Mouse (Mus musculus) kidney, postnatal 25 days (tissue): ENCODE results near the gene Gm16485.
A peak's percentile ranks its signal among the peaks of the same experiment; 100 is the strongest.

Experiments
- DNase-seq, 2 experiments: peaks; one replicate each; pipeline ENCODE4 v3.0.0; 2021; ENCODE audit warnings: mixed read lengths in 2 of 2

Gm16485 gene

DNA sequence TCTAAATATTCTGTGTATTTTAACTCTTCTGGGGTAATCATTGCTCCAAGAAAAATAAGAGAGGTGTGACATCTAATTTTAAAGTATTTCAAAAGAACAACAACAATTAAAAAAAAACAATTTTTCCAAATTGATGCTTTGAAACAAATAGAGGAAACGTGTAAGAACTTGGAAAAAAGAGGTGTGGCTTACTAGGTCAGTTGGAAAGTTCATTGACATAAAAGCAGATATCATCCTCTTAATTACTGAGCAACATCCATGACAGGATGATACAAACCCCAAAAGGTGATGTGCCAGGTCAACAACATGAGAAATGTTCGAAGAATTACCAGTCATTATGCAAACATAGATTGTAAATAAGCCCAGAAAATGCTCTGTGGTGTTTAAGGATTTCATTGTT lies at the start of gene Gm16485:
Gene Gm16485, plus strand, starts transcription at position 301 of the 400 bp plus-strand sequence.
- DNase-seq: no peak

DNA sequence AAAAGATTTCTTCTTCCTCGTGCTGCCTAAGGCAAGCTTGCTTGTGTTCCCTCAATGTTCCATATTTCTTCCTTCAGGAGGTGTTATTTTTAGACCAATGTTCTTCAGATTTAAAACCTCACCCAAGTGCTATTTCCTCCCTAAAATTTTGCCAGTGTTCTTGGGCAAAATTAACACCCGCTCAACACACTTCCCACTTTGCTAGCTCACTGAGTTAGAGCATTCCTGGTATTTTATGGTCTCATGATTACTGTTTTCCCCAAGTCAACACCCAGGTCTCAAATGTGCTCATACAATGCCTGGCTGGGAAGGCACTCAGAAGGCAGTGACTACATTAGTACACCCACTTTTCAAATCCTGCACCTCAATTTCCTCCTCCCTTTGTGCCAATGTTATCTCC lies 44.0 kb upstream of the Gm16485 start:
- DNase-seq: no peak

- no peak for DNase-seq
These were observed 33.8 kb upstream of the Gm16485 start for GRCm38 (mm10) chr9:8937753-8938152.

- DNase-seq: no peak
These were observed 18.3 kb upstream of the Gm16485 start for GRCm38 (mm10) chr9:8953306-8953705.

- DNase-seq: peak in 1 of 2 experiments; percentile 61
These were observed 7.0 kb upstream of the Gm16485 start for GRCm38 (mm10) chr9:8964512-8965133.

- no peak for DNase-seq
These were observed 1.4 kb upstream of the Gm16485 start for GRCm38 (mm10) chr9:8970240-8970639.

DNA sequence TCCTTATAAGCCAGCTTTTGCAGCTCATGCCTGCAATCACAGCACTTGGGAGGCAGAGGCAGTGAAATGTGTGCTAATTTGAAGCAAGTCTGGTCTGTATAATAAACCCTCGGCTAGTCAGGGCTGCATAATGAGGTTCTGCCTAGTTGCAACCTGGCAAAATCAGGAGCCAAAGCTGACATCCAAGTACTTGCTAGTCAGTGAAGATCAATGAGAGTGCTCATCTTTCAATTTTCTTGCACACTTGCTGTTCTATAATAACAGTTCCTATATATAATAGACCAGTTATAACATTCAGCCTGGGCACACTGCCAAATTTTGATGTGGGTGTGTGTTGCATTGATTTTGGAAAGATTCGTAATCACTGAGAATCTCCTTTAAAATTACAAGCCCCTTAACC lies 6.2 kb downstream of the Gm16485 start:
- no peak for DNase-seq

- DNase-seq: no peak
These were observed 10.7 kb downstream of the Gm16485 start for GRCm38 (mm10) chr9:8982315-8982714.

DNA sequence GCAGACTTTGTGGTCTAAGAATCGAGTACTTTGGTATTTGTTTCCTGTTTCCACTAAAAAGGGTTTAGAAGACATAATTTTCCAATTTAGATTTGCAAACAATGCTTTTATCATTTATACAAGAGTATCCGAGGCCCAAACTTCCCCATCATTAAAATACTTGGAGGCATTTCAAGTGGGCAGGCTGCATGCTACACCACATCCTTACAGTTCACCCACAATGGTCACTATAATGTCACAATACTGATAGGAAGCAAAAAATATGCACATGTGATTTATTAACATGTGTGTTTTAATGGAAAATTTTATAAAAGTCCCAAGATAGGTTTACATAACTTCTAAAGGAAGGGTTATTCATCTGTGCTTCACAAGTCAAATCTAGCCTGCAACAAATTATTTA lies 24.9 kb downstream of the Gm16485 start:
- DNase-seq: no peak

GRCm38 (mm10) chr9:9001170-9001569 lies 29.6 kb downstream of the Gm16485 start:
- no peak for DNase-seq

DNA sequence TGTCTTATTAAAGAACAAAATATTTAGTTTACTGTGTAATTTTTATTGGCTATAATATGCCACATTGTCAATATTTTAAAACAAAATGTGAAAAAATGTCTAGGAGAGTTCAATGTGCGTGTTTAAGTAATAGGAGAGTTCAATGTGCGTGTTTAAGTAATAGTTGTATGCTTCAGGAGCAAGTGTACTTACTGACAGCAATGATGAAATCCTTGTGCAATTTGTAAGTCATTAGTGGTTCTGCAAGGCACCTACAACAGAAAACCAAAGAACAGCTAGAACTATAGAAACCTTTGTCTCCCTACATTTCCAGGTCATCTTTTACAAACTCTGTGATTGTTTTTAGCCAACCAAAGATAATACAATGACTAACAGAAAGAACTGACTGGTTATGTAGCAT lies 43.5 kb downstream of the Gm16485 start:
- no peak for DNase-seq
